Mouse (Mus musculus) monocyte, adult 2 months (primary cell): ENCODE results near the gene Dap3.
"Not testable (repeated sequence)": the region's sequence is repeated elsewhere in the genome, so short reads cannot be mapped to it uniquely, and the experiment has no call there.

Source experiments
- DNase-seq, 2 experiments: peaks; one replicate each; pipeline ENCODE4 v3.0.0; 2022; ENCODE audit warnings: low spot score in 2 of 2, low read depth in 1 of 2

Gene Dap3

GRCm38 (mm10) chr3:88913511-88914383, 37.2 kb downstream of the Dap3 start, which contains the start of gene Msto1:
Gene Msto1 (minus strand): TSS chr3:88913999.
- DNase-seq: peak; percentile 79 to 88

DNA sequence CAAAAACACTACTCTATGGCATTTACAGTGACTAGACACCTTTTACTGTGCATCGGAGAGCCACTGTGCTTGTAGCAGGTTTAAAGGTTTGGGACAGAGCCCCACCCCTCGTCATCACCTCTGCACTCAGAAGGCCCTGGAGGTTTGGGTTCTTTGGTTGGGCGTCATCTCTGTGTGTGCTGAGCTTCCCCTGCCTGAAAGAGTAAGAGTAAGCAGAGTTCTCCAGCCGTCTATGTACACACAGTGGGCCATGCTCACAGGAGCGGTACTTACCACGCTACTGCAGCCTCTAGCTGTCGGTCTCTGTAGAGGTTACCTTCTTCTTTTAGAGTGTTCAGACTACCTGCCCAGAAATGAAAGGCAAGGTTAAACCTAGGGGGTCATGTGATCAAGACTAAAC, 38.4 kb downstream of the Dap3 start:
- no peak for DNase-seq

DNA sequence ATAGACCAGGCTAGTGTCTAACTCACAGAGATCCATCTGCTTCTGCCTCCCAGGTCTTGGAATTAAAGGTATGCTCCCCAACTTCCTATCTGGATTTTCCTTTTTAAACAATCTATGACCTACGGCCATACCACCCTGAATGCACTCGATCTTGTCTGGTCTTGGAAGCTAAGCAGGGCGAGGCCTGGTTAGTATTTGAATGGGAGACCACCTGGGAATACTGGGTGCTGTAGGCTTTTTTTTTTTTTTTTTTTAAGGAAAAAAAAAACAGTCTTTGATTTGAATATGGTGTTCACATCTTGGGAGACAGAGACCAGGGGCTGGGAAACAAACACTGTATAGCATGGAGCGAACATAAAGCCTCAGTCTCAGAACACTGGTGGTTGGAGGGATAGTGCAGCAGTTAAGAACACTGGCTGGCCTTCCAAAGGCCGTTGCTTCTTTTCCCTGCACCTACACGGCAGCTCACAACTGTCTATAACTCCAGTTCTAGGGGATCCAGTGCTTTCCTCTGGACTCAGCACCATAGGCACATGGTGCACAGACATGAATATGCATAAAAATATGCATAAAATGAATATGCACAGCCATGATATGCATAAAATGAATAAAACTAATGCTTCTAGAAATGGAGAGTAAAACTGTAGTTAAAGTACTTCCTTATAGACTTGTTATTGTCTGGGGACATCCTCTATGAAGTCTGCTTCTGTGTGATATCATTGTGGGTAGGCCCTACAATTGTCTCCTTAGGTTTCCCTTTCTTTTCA, 44.4 kb downstream of the Dap3 start:
- no peak for DNase-seq

- DNase-seq: no peak
Observed at GRCm38 (mm10) chr3:88905741-88906140, 45.2 kb downstream of the Dap3 start.

DNA sequence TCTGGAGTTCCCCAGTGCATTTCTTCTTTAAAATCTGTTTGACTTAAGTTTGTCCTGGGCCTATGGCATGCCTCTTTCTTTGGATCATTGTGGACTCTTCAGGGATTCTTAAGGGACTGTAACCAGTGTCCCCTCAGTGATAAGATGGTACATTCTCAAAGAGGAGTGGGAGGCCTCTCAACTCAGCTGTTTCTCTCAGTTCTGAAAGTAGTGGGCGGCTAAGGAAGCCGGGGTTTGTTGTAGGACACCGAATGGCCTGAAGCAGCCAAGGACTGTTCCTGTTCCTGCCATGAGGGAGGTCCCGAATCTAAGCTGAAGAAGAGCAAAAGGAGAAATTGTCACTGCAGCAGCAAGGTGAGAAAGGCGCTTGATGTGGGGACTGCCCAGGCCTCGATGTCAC, 45.8 kb downstream of the Dap3 start:
- no peak for DNase-seq

DNA sequence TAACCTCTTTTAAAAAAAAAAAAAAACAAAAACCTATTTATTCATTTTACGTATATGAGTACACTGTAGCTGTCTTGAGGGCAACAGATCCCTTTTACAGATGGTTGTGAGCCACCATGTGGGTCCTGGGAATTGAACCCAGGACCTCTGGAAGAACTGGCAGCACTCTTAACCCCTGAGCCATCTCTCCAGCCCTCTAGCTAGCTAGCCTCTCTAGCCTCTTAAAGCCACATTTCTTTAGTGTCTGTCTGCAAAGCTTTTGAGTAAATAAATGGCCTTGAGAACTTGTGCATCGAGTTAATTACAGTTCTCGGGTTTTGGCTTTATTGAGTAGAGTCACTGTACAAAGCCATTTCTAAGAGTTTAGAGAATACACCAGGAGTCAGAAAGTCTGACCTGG, 46.2 kb downstream of the Dap3 start:
- DNase-seq: no peak

DNA sequence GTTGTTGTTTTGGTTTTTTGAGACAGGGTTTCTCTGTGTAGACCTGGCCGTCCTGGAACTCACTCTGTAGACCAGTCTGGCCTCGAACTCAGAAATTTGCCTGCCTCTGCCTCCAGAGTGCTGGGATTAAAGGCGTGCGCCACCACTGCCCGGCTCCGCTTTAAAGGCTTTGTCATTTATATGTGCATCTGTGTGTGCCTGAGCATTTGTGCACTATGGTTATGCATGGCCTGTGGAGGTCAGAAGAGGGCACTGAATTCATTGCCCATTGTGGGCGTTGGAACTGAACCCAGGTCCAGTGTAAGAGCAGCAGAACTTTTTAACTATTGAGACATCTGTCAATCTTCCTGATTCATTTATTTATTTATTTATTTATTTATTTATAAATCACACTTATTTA, 58.0 kb downstream of the Dap3 start:
- not testable (repeated sequence) for DNase-seq

GRCm38 (mm10) chr3:88882536-88882935, 68.4 kb downstream of the Dap3 start:
- not testable (repeated sequence) for DNase-seq
